ENCODE assay signal across 15 mouse cellular contexts in the genomic region with DNA sequence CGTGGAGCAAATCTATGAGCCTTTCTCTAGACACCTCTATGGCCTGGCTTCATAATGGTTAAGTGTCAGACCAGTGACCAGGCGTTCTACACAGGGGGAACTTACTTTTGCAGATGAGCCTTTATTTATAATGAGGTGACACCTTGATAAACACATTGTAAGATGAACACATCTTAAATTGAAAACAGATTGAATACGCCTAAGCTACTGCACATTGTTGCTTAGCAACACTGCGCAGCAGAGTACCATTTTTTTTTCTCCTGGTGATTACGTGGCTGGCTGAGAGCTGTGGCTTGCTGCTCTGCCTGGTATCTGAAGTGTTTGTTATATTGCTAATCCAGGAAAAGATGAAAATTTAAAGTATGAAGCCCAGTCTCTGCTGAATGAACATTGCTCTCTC. TPM values are rescaled to one million over a fixed set of nuclear protein-coding genes. Genes with fewer than 3 reads are reported as not detected.
DNase-seq lines count a peak whose midpoint lies in the region; ATAC-seq and TF ChIP-seq lines count a peak whose summit lies in the region.
"Had no signal": no experiment of that assay in that cellular context is flagged by ENCODE, and none has a peak within 500 bp of the region (broad histone marks: within the 10 kb centered on the region; RNA-seq: fewer than 3 reads in every experiment).

No protein-coding gene starts in this region.

- TF ChIP-seq CTCF in lung, embryonic 14.5 days (IDR thresholded peaks at IDR 0.05; ENCODE audit: low read depth), result no peak
- TF ChIP-seq CTCF in hindbrain, postnatal 0 days (IDR thresholded peaks at IDR 0.05; ENCODE audit: low read depth), result no peak
- no peak for TF ChIP-seq CTCF in stomach, postnatal 0 days (IDR thresholded peaks at IDR 0.05; ENCODE audit: low read depth)
- no peak for TF ChIP-seq CTCF in lung, adult 2 months (IDR thresholded peaks at IDR 0.05; ENCODE audit: insufficient read depth, low read length)

- no peak for TF ChIP-seq POLR2A in lung, adult 2 months (IDR thresholded peaks at IDR 0.05; ENCODE audit: borderline replicate concordance, extremely low read depth, low read depth, low read length)

- no peaks in the 10 kb centered on the region for H3K4me1 ChIP-seq in lung, embryonic 14.5 days (ENCODE audit: insufficient read depth)
- peaks cover 16% of the 10 kb centered on the region for H3K4me1 ChIP-seq in forebrain, embryonic 14.5 days (ENCODE audit: control insufficient read depth, insufficient read depth, low read length)
- H3K4me1 ChIP-seq in hindbrain, postnatal 0 days (ENCODE audit: insufficient read depth, low read length), result peaks cover 4% of the 10 kb centered on the region; the same call in 1 of the 2 replicates
- no peaks in the 10 kb centered on the region for H3K4me1 ChIP-seq in heart, embryonic 11.5 days (ENCODE audit: control insufficient read depth, insufficient read depth, low read length)
- no peaks in the 10 kb centered on the region for H3K4me1 ChIP-seq in stomach, postnatal 0 days (replicated peaks; ENCODE audit: control insufficient read depth, insufficient read depth)
- H3K4me1 ChIP-seq in lung, adult 2 months (ENCODE audit: control insufficient read depth, insufficient read depth, low read length), result no peaks in the 10 kb centered on the region
- H3K4me1 ChIP-seq: intestine, embryonic 15.5 days had no signal

- H3K36me3 ChIP-seq in lung, embryonic 14.5 days (ENCODE audit: insufficient read depth), result no peaks in the 10 kb centered on the region
- no peaks in the 10 kb centered on the region for H3K36me3 ChIP-seq in forebrain, embryonic 14.5 days (ENCODE audit: control insufficient read depth, insufficient read depth, low read length)
- no peaks in the 10 kb centered on the region for H3K36me3 ChIP-seq in hindbrain, postnatal 0 days (ENCODE audit: insufficient read depth, low read length)
- no peaks in the 10 kb centered on the region for H3K36me3 ChIP-seq in heart, embryonic 11.5 days (ENCODE audit: control insufficient read depth, insufficient read depth, low read length)
- H3K36me3 ChIP-seq in stomach, postnatal 0 days (ENCODE audit: control insufficient read depth, insufficient read depth, low read length), result no peaks in the 10 kb centered on the region
- H3K36me3 ChIP-seq: intestine, embryonic 15.5 days; limb, embryonic 15.5 days had no signal

- WGBS in lung, embryonic 14.5 days, result 11% methylated on average over 5 of the region's 5 CpGs
- WGBS in forebrain, embryonic 14.5 days, result 11% methylated on average over 5 of the region's 5 CpGs
- 11% methylated on average over 5 of the region's 5 CpGs for WGBS in hindbrain, postnatal 0 days
- WGBS in heart, embryonic 11.5 days (ENCODE audit: insufficient replicate concordance), result 29% methylated on average over 5 of the region's 5 CpGs
- 23% methylated on average over 5 of the region's 5 CpGs for WGBS in stomach, postnatal 0 days
- 29% methylated on average over 5 of the region's 5 CpGs for WGBS in lung, adult 2 months

- no peak overlapping the region for H3K27ac ChIP-seq in lung, embryonic 14.5 days (ENCODE audit: low read depth)
- H3K27ac ChIP-seq in forebrain, embryonic 14.5 days (ENCODE audit: low read depth, low read length), result peak overlapping the region; percentile 77
- peak overlapping the region; percentile 22 for H3K27ac ChIP-seq in hindbrain, postnatal 0 days
- H3K27ac ChIP-seq in heart, embryonic 11.5 days (ENCODE audit: low read depth, low read length), result no peak overlapping the region
- no peak overlapping the region for H3K27ac ChIP-seq in stomach, postnatal 0 days (replicated peaks)
- H3K27ac ChIP-seq: intestine, embryonic 15.5 days; limb, embryonic 15.5 days had no signal

- no peak overlapping the region for H3K4me3 ChIP-seq in lung, embryonic 14.5 days (ENCODE audit: low read depth, low read length)
- no peak overlapping the region for H3K4me3 ChIP-seq in forebrain, embryonic 14.5 days (ENCODE audit: low read depth, low read length)
- no peak overlapping the region for H3K4me3 ChIP-seq in hindbrain, postnatal 0 days (ENCODE audit: low read length)
- no peak overlapping the region for H3K4me3 ChIP-seq in heart, embryonic 11.5 days (ENCODE audit: low read depth, low read length)
- H3K4me3 ChIP-seq in stomach, postnatal 0 days (ENCODE audit: low read depth, low read length), result no peak overlapping the region
- no peak overlapping the region for H3K4me3 ChIP-seq in lung, adult 2 months (replicated peaks; ENCODE audit: extremely low read depth, low read depth, low read length)
- H3K4me3 ChIP-seq: intestine, embryonic 15.5 days; limb, embryonic 15.5 days had no signal

- ATAC-seq in lung, embryonic 14.5 days (ENCODE audit: insufficient read depth), result no peak
- ATAC-seq in forebrain, embryonic 14.5 days, result peak; percentile 80; the same call in 1 of the 2 replicates
- peak; percentile 75; the same call in 1 of the 2 replicates for ATAC-seq in hindbrain, postnatal 0 days
- no peak for ATAC-seq in heart, embryonic 11.5 days (replicated peaks; ENCODE audit: insufficient number of reproducible peaks, low FRiP score, low TSS enrichment)
- ATAC-seq in stomach, postnatal 0 days (ENCODE audit: low FRiP score, low TSS enrichment), result no peak
- ATAC-seq: intestine, embryonic 15.5 days had no signal

- peak; percentile 16 for DNase-seq in lung, embryonic 14.5 days
- DNase-seq in lung, postnatal 25 days (ENCODE audit: low spot score), result no peak
- DNase-seq in forebrain, embryonic 14.5 days (ENCODE audit: low spot score), result peak; percentile 84
- DNase-seq in hindbrain, postnatal 0 days (ENCODE audit: low spot score), result peak; percentile 65
- DNase-seq in telencephalon, adult 2 months (ENCODE audit: low read depth, low spot score), result peak; percentile 58
- no peak for DNase-seq in stomach, postnatal 0 days (ENCODE audit: low spot score)
- no peak for DNase-seq in lung, adult 2 months
- DNase-seq: adrenal gland, postnatal 36 days; B cell, adult 2 months; cerebellum, adult 18-20 months; kidney, postnatal 4 days had no signal

- H3K4me2 ChIP-seq in lung, embryonic 14.5 days, result no peak overlapping the region
- 0 out of 2 replicates have a peak overlapping the region, but pooled peaks have one; percentile 7 for H3K4me2 ChIP-seq in forebrain, embryonic 14.5 days (ENCODE audit: low read length)
- no peak overlapping the region for H3K4me2 ChIP-seq in hindbrain, postnatal 0 days (ENCODE audit: low read depth, low read length)
- H3K4me2 ChIP-seq in heart, embryonic 11.5 days, result no peak overlapping the region
- H3K4me2 ChIP-seq in stomach, postnatal 0 days (replicated peaks; ENCODE audit: low read depth), result no peak overlapping the region
- H3K4me2 ChIP-seq: intestine, embryonic 15.5 days; limb, embryonic 15.5 days had no signal

- H3K9ac ChIP-seq in lung, embryonic 14.5 days, result no peak overlapping the region
- H3K9ac ChIP-seq in forebrain, embryonic 14.5 days (ENCODE audit: low read length), result no peak overlapping the region
- H3K9ac ChIP-seq in hindbrain, postnatal 0 days (replicated peaks; ENCODE audit: low read length), result no peak overlapping the region
- H3K9ac ChIP-seq in heart, embryonic 11.5 days (ENCODE audit: low read depth, low read length), result no peak overlapping the region
- H3K9ac ChIP-seq in stomach, postnatal 0 days (ENCODE audit: low read length), result no peak overlapping the region
- H3K9ac ChIP-seq: intestine, embryonic 15.5 days; limb, embryonic 15.5 days had no signal

- no peak for TF ChIP-seq EP300 in stomach, postnatal 0 days (optimal IDR thresholded peaks at IDR 0.05)

- no peaks in the 10 kb centered on the region for H3K9me3 ChIP-seq in lung, embryonic 14.5 days (ENCODE audit: low read depth, low read length)
- no peaks in the 10 kb centered on the region for H3K9me3 ChIP-seq in forebrain, embryonic 14.5 days (replicated peaks; ENCODE audit: control insufficient read depth, low read length)
- no peaks in the 10 kb centered on the region for H3K9me3 ChIP-seq in hindbrain, postnatal 0 days (ENCODE audit: low read length)
- no peaks in the 10 kb centered on the region for H3K9me3 ChIP-seq in heart, embryonic 11.5 days (replicated peaks; ENCODE audit: control insufficient read depth, low read length)
- no peaks in the 10 kb centered on the region for H3K9me3 ChIP-seq in stomach, postnatal 0 days (ENCODE audit: control insufficient read depth, low read length)
- H3K9me3 ChIP-seq: intestine, embryonic 15.5 days; limb, embryonic 15.5 days had no signal

- H3K27me3 ChIP-seq in lung, embryonic 14.5 days (ENCODE audit: insufficient read depth, low read length), result peaks cover 82% of the 10 kb centered on the region
- H3K27me3 ChIP-seq in forebrain, embryonic 14.5 days (replicated peaks; ENCODE audit: control insufficient read depth, insufficient read depth, low read length), result peaks cover 54% of the 10 kb centered on the region
- H3K27me3 ChIP-seq in hindbrain, postnatal 0 days (ENCODE audit: insufficient read depth, low read length), result peaks cover 66% of the 10 kb centered on the region
- H3K27me3 ChIP-seq in heart, embryonic 11.5 days (ENCODE audit: control insufficient read depth, insufficient read depth, low read length), result peaks cover 74% of the 10 kb centered on the region
- peaks cover 12% of the 10 kb centered on the region for H3K27me3 ChIP-seq in stomach, postnatal 0 days (ENCODE audit: control insufficient read depth, insufficient read depth, low read length)

RNA-seq across cellular contexts. Expression of a gene that starts 17.0 kb away (rescaled TPM):
- polyA plus RNA-seq in lung, embryonic 14.5 days (2014; fragmentation: Nextera tagmentation; extraction: Ambion mirVana), result 5.7 and 7.6 TPM in 2 replicates
- polyA plus RNA-seq in forebrain, embryonic 14.5 days (2014; fragmentation: Nextera tagmentation; extraction: Ambion mirVana), result 23.6 and 27.8 TPM in 2 replicates
- 17.4 and 30.5 TPM in 2 replicates for total RNA-seq in hindbrain, postnatal 0 days (2014; rRNA removed)
- polyA plus RNA-seq in hindbrain, postnatal 0 days (2015; fragmentation: Nextera tagmentation; extraction: Ambion mirVana), result 36.4 and 38.2 TPM in 2 replicates
- 5.0 and 9.8 TPM in 2 replicates for polyA plus RNA-seq in heart, embryonic 11.5 days (2014; fragmentation: Nextera tagmentation; extraction: Ambion mirVana)
- 2.2 and 2.3 TPM in 2 replicates for polyA plus RNA-seq in stomach, postnatal 0 days (2015; fragmentation: Nextera tagmentation; extraction: Ambion mirVana)
- 0.19 and 0.33 TPM in 2 replicates for polyA plus RNA-seq in lung, adult 2 months (2012; rRNA removed)

RNA-seq across cellular contexts. Expression of a gene that starts 41.7 kb away (rescaled TPM):
- not detected in 2 replicates for polyA plus RNA-seq in lung, embryonic 14.5 days (2014; fragmentation: Nextera tagmentation; extraction: Ambion mirVana)
- 0.40 and 0.72 TPM in 2 replicates for polyA plus RNA-seq in forebrain, embryonic 14.5 days (2014; fragmentation: Nextera tagmentation; extraction: Ambion mirVana)
- total RNA-seq in hindbrain, postnatal 0 days (2014; rRNA removed), result 1.2 TPM in 1 of 2 replicates, not detected in the other
- polyA plus RNA-seq in hindbrain, postnatal 0 days (2015; fragmentation: Nextera tagmentation; extraction: Ambion mirVana), result 0.34 and 0.48 TPM in 2 replicates
- not detected in 2 replicates for polyA plus RNA-seq in heart, embryonic 11.5 days (2014; fragmentation: Nextera tagmentation; extraction: Ambion mirVana)
- 0.05 and 0.11 TPM in 2 replicates for polyA plus RNA-seq in stomach, postnatal 0 days (2015; fragmentation: Nextera tagmentation; extraction: Ambion mirVana)
- 0.06 TPM in 2 replicates for polyA plus RNA-seq in lung, adult 2 months (2012; rRNA removed)
- polyA plus RNA-seq: lung, embryonic 16.5 days had no signal

Comparison
In these comparisons a context has a peak if more than half of its experiments do, and no peak if none do; other contexts are left out.
1. DNase-seq: peak in lung, embryonic 14.5 days (single experiment), forebrain, embryonic 14.5 days (single experiment), hindbrain, postnatal 0 days (single experiment) and telencephalon, adult 2 months (single experiment); none in lung, postnatal 25 days (single experiment), stomach, postnatal 0 days (single experiment) and lung, adult 2 months (single experiment).
2. ATAC-seq: peak in forebrain, embryonic 14.5 days (single experiment) and hindbrain, postnatal 0 days (single experiment); none in lung, embryonic 14.5 days (single experiment), heart, embryonic 11.5 days (single experiment) and stomach, postnatal 0 days (single experiment).
3. H3K27ac ChIP-seq: peak in forebrain, embryonic 14.5 days (single experiment) and hindbrain, postnatal 0 days (single experiment); none in lung, embryonic 14.5 days (single experiment), heart, embryonic 11.5 days (single experiment) and stomach, postnatal 0 days (single experiment).